Mouse (Mus musculus) heart, postnatal 0 days (tissue): ENCODE results near the gene Hoxa13.

Experiments
- CTCF ChIP-seq: IDR thresholded peaks from 2 replicates; pipeline ENCODE4 v1.5.1; 2016; ENCODE audit warnings: antibody characterized with exemption, control low read depth, low read depth
- EP300 ChIP-seq: IDR thresholded peaks from 2 replicates; pipeline ENCODE4 v1.6.1; 2016; ENCODE audit warnings: antibody characterized with exemption, low read depth

DNA sequence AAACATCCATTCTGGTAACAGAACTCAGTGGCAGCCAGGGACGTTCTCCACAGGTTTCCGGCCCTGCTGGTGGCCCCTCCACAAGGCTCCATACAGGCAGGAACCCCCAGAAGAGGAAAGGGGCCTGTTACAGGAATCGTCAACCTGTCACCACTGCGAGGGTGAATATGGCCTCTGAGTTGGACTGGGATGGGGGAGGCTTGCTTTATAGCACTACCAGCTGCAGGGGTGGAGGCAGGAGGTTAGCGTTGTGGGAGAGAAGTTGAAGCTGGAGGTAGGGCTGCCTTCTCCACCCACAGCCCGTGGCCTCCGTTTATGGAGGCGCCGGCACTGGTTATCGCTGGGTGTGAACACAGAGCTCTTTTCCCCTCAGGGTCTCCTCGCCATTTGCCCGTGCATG is 20.4 kb upstream of the Hoxa13 start:
- no peak for TF ChIP-seq EP300
- no peak for TF ChIP-seq CTCF
